Mouse (Mus musculus) right cerebral cortex, postnatal 4 days (tissue): ENCODE results near the gene Arhgap8.

Experiments used
- DNase-seq: peaks from one replicate; pipeline ENCODE4 v3.0.0-alpha.2; 2022

Arhgap8 gene

GRCm38 (mm10) chr15:84811126-84811525, 91.3 kb downstream of the Arhgap8 start:
- no peak for DNase-seq

- peak; percentile 27 for DNase-seq
These were observed 93.0 kb downstream of the Arhgap8 start for GRCm38 (mm10) chr15:84812831-84813357.

- peak; percentile 25 for DNase-seq
These were observed 95.3 kb downstream of the Arhgap8 start for GRCm38 (mm10) chr15:84815171-84815570.

GRCm38 (mm10) chr15:84817589-84817988, 97.7 kb downstream of the Arhgap8 start:
- no peak for DNase-seq

- DNase-seq = peak; percentile 21
These were observed 98.4 kb downstream of the Arhgap8 start for GRCm38 (mm10) chr15:84818284-84818683.

GRCm38 (mm10) chr15:84820811-84821210, 101.0 kb downstream of the Arhgap8 start:
- no peak for DNase-seq
